Mouse (Mus musculus) embryonic facial prominence, embryonic 10.5 days (tissue): ENCODE data around the gene Plod1. TPM values are rescaled to one million over a fixed set of nuclear protein-coding genes. Genes with fewer than 3 reads are reported as not detected.
A peak's percentile ranks its signal among the peaks of the same experiment; 100 is the strongest.
"Not testable (repeated sequence)": the region's sequence is repeated elsewhere in the genome, so short reads cannot be mapped to it uniquely, and the experiment has no call there.

Experiments
- DNase-seq: peaks from one replicate; pipeline ENCODE4 v3.0.0-alpha.2; 2017; ENCODE audit warnings: low spot score
- H3K27ac ChIP-seq: fragments of 300-500 bp; sonication (generic); replicated peaks from 2 replicates; pipeline ENCODE4 v1.5.1; 2016; ENCODE audit warnings: mild to moderate bottlenecking
- H3K27me3 ChIP-seq: fragments of 300-500 bp; sonication (generic); replicated peaks from 2 replicates; pipeline ENCODE4 v1.6.1; 2016; ENCODE audit warnings: low read depth, mild to moderate bottlenecking; ENCODE audit not compliant: poor library complexity, severe bottlenecking
- H3K36me3 ChIP-seq: fragments of 300-500 bp; sonication (generic); replicated peaks from 2 replicates; pipeline ENCODE4 v1.6.1; 2016; ENCODE audit warnings: mild to moderate bottlenecking, moderate library complexity
- H3K4me1 ChIP-seq: fragments of 300-500 bp; sonication (generic); 2 replicates; pipeline ENCODE4 v1.6.1; 2016
- H3K4me3 ChIP-seq: fragments of 300-500 bp; sonication (generic); 2 replicates; pipeline ENCODE4 v1.5.1; 2016; ENCODE audit warnings: mild to moderate bottlenecking, moderate library complexity
- H3K9me3 ChIP-seq: fragments of 300-500 bp; sonication (generic); 2 replicates; pipeline ENCODE4 v1.6.1; 2016; ENCODE audit warnings: mild to moderate bottlenecking
- WGBS: fragments of 180-500 bp; shearing (Covaris S2); methylation state at CpG from one replicate; pipeline ENCODE4 v1.1.7; 2016; 5-methylcytosine and 5-hydroxymethylcytosine counted together
- polyA plus RNA-seq: library from polyadenylated mRNA; unstranded; fragments of >200 nt; fragmentation: Nextera tagmentation; extraction: Ambion mirVana; gene quantifications from 2 replicates; pipeline ENCODE4 v1.2.1, GENCODE M21; 2016

Gene Plod1
- polyA plus RNA-seq, 1 experiment from 2014 or later = 30.9 TPM

DNA sequence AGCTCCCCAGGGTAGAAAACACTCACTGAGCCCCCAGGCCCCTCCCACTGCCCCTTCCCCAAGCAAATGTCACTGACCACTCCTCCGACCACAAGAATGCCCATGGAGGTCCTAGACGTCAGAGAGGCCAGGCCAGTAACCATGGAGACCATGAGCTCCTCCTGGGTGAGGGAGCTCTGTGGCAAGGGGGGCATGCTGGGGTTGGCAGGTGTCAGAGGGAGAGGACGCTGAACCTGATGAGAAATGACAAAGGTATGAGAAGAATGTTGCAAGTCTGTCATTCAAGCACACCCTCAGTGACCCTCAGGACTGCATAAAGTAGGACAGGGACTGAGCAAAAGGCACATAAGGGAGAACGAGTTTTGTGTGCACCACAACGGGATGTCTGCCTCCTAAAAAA lies 56.7 kb downstream of the Plod1 start:
- Histone ChIP-seq H3K4me3 (no peak overlapping the region), H3K27ac (no peak overlapping the region), H3K4me1 (peaks cover 5% of the 10 kb centered on the region; the same call in 1 of the 2 replicates), H3K9me3 (no peaks in the 10 kb centered on the region), H3K27me3 (no peaks in the 10 kb centered on the region), H3K36me3 (peaks cover 99% of the 10 kb centered on the region)
- 63% methylated on average over 5 of the region's 5 CpGs for WGBS
- no peak for DNase-seq

DNA sequence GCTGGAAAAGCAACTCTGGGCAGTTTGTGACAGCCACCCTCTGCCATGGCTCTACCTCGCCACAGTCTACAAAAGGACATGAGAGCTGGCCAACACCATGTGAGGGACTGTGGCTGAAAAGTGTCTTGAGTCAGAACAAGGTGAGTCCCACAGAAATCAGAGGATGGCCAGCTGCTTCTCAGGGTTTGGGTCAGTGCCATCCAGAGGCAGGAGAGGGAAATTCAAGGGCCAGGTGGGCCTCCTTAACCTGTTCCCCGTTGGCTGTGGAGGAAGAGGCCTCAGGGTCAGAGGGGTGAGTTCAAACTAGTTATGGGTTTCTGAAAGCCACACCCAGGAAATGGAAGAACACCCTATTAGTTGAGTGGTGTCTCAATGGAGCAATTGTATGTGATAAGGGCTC lies 57.1 kb downstream of the Plod1 start:
- Histone ChIP-seq H3K4me1 (peaks cover 5% of the 10 kb centered on the region; the same call in 1 of the 2 replicates), H3K9me3 (no peaks in the 10 kb centered on the region), H3K36me3 (peaks cover 99% of the 10 kb centered on the region), H3K27ac (no peak overlapping the region), H3K27me3 (no peaks in the 10 kb centered on the region), H3K4me3 (no peak overlapping the region)
- no peak for DNase-seq
- WGBS = 79% methylated on average over 2 of the region's 2 CpGs

DNA sequence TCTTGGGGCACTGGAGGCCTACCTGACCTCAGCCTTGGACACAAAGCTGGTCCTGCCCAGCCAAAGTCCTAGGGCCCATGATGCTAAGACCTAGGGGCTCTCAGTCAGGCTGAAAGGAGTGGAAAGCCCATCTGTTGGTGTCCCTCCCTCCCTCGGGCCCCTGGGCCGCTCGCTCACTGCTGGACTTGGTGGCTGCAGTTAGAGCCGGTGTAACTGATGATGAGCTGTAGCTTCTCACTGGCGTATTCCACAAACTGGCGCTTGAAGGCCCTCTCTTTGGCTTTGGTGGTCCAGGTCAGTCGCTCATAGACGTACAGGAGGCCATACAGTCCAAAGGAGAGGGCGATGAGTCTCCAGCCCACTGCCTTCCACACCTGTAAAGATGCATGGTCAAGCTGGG lies 58.0 kb downstream of the Plod1 start:
- no peak for DNase-seq
- peaks cover 99% of the 10 kb centered on the region for H3K36me3 ChIP-seq

GRCm38 (mm10) chr4:147875852-147876575 lies 60.6 kb downstream of the Plod1 start:
- WGBS = 89% methylated on average over 4 of the region's 4 CpGs
- H3K4me1 ChIP-seq = peaks cover 5% of the 10 kb centered on the region; the same call in 1 of the 2 replicates
- H3K9me3 ChIP-seq = peaks cover 3% of the 10 kb centered on the region; the same call in 1 of the 2 replicates
- DNase-seq = no peak
- H3K27ac ChIP-seq = no peak overlapping the region
- H3K4me3 ChIP-seq = no peak overlapping the region
- H3K27me3 ChIP-seq = no peaks in the 10 kb centered on the region
- peaks cover 99% of the 10 kb centered on the region for H3K36me3 ChIP-seq

More for the DNA sequence above, 58.0 kb downstream of the Plod1 start:
- peaks cover 5% of the 10 kb centered on the region; the same call in 1 of the 2 replicates for H3K4me1 ChIP-seq
- 93% methylated on average over 9 of the region's 9 CpGs for WGBS
- no peaks in the 10 kb centered on the region for H3K9me3 ChIP-seq
- no peaks in the 10 kb centered on the region for H3K27me3 ChIP-seq
- no peak overlapping the region for H3K27ac ChIP-seq
- H3K4me3 ChIP-seq = no peak overlapping the region

DNA sequence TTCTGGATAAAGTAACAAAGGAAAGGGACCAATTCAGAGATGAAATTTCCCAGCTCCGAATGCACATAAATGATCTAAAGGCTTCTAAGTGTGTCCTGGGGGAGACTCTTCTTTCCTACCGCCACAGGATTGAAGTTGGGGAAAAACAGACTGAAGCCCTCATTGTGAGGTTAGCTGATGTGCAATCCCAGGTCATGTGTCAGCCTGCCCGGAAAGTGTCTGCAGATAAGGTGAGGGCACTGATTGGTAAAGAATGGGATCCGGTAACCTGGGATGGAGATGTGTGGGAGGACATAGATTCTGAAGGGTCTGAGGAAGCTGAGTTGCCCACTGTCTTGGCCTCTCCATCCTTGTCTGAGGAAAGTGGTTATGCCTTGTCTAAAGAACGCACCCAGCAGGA lies 67.3 kb downstream of the Plod1 start:
- peaks cover 4% of the 10 kb centered on the region; the same call in 1 of the 2 replicates for H3K9me3 ChIP-seq
- H3K27me3 ChIP-seq = no peaks in the 10 kb centered on the region
- peaks cover 67% of the 10 kb centered on the region for H3K36me3 ChIP-seq
- H3K4me1 ChIP-seq = peaks cover 27% of the 10 kb centered on the region
- H3K4me3 ChIP-seq = peak overlapping the region; percentile 91
- WGBS = 17% methylated on average over 5 of the region's 5 CpGs
- H3K27ac ChIP-seq = peak overlapping the region; percentile 84
- DNase-seq = peak; percentile 15

- WGBS = under 1% methylated on average over 30 of the region's 30 CpGs
- H3K4me3 ChIP-seq = peak within 1 kb of the TSS; percentile 91
- peak; percentile 96 for DNase-seq
- H3K36me3 ChIP-seq = peaks cover 65% of the 10 kb centered on the region
- peaks cover 27% of the 10 kb centered on the region for H3K4me1 ChIP-seq
- peak within 1 kb of the TSS; percentile 91 for H3K27ac ChIP-seq
- H3K9me3 ChIP-seq = peaks cover 4% of the 10 kb centered on the region; the same call in 1 of the 2 replicates
- H3K27me3 ChIP-seq = no peaks in the 10 kb centered on the region
Observed at GRCm38 (mm10) chr4:147868450-147869031, 68.0 kb downstream of the Plod1 start, which contains the start of the genes Miip and Fv1. TSS of gene Miip (minus strand) at chr4:147868816. TSS of gene Fv1 (plus strand) at chr4:147868979.

DNA sequence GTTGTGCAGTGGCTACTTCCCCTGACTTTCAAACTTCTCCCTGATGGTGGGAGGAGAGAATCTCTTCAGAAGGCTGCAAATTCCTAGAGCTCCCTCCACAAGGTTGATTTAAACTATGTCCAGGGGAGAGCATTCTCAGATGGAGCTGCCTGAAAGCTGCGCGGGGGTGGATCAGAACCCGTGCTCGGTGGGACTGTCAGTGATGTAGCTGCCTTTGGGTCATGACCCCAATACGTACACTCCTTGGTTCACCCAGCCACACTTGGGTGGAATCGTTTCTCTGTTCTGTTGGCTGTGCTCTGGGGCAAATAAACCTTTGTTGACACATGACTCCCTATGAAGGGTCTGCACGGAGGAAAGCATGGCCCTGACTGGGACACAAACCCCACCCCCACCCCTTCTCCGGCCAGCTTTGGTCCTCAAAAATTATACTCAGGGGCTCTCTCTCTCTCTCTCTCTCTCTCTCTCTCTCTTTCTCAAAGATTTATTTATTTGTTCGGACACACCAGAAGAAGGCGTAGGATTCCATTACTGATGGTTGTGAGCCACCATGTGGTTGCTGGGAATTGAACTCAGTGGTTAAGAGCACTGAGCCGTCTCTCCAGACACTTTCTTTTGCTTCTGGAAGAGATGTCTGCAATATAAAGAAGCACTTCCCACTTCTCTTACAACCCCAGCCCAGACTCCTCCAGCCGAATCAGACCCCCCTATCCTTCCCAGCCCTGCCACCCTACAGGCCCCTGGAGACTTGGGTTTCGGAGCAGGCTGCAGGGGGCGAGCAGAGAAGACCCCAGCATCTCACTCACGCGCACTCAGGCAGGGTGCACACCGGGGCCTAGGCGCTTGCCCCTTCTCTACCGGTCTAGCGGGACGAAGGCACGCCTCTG lies 68.8 kb downstream of the Plod1 start:
- Histone ChIP-seq H3K36me3 (peaks cover 65% of the 10 kb centered on the region), H3K4me3 (peak overlapping the region; percentile 91), H3K4me1 (peaks cover 27% of the 10 kb centered on the region), H3K27me3 (no peaks in the 10 kb centered on the region), H3K27ac (peak overlapping the region; percentile 91), H3K9me3 (peaks cover 4% of the 10 kb centered on the region; the same call in 1 of the 2 replicates)
- WGBS = 7% methylated on average over 22 of the region's 22 CpGs
- peak; percentile 15 for DNase-seq

DNA sequence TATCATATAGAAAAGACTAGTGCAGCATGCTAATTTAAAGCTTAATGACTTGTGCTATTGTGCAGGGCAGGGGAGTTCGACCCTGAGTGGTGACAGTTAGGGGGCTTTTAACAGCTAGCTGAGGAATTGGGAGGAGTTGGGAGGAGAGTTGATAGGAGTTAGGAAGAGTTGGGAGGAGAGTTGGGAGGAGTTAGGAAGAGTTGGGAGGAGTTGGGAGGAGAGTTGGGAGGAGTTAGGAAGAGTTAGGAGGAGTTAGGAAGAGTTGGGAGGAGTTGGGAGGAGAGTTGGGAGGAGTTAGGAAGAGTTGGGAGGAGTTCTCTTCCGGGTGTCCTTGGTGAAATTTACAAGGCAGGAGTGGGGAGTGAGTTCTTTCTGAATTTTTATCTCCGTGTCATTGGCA lies 69.8 kb downstream of the Plod1 start:
- peaks cover 65% of the 10 kb centered on the region for H3K36me3 ChIP-seq
- H3K4me1 ChIP-seq = peaks cover 27% of the 10 kb centered on the region
- not testable (repeated sequence) for H3K9me3 ChIP-seq, H3K4me3 ChIP-seq, H3K27ac ChIP-seq, H3K27me3 ChIP-seq, DNase-seq
- WGBS = 56% methylated on average over 3 of the region's 3 CpGs

- peaks cover 1% of the 10 kb centered on the region; the same call in 1 of the 2 replicates for H3K9me3 ChIP-seq
- no peaks in the 10 kb centered on the region for H3K27me3 ChIP-seq
- 94% methylated on average over 9 of the region's 9 CpGs for WGBS
- DNase-seq = no peak
- no peak overlapping the region for H3K27ac ChIP-seq
- peaks cover 27% of the 10 kb centered on the region for H3K4me1 ChIP-seq
- peaks cover 65% of the 10 kb centered on the region for H3K36me3 ChIP-seq
- H3K4me3 ChIP-seq = no peak overlapping the region
Observed at GRCm38 (mm10) chr4:147866056-147866455, 70.5 kb downstream of the Plod1 start.

DNA sequence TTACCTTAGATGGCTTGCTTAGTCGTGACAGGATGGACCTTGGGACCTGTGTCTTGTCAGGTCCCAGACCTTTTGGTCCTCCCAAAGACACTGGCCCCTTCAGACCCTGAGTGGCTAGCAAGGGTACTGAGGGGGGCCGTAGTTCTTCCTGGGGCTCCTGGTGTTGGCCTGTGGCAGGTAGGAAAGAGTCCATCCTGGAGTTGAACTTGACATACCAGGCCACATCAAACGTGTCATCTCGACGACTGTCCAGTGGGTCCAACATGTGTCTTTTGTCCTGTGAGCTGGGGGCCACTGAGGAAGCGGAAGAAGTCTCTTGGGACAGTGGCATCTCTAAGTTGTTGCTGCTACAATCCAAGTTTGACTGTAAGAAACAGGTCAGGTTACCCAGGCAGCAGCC lies 70.9 kb downstream of the Plod1 start:
- Histone ChIP-seq H3K4me1 (peaks cover 27% of the 10 kb centered on the region), H3K27me3 (no peaks in the 10 kb centered on the region), H3K4me3 (no peak overlapping the region), H3K36me3 (peaks cover 65% of the 10 kb centered on the region), H3K27ac (no peak overlapping the region), H3K9me3 (no peaks in the 10 kb centered on the region)
- WGBS = 89% methylated on average over 6 of the region's 6 CpGs
- no peak for DNase-seq

DNA sequence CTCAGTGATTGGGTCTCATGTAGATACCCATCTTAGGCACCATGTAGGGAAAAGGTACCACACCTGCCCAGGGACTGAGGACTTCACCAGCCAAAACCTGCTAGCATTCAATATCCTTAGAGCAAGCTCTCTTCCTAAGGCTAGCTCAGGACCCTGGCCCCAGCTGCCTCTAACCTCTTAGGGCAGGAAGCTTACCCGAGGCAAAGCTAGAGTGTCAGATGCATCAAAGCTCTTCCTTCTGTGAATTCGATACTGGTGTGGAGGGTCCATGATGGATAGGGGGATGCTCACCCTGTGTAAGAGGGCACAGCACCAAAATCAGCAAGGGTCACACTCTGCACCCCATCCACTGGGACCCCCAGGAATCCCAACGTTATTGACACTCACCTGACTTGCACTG lies 74.5 kb downstream of the Plod1 start:
- H3K36me3 ChIP-seq = peaks cover 68% of the 10 kb centered on the region
- H3K4me1 ChIP-seq = peaks cover 4% of the 10 kb centered on the region
- no peak for DNase-seq
- H3K9me3 ChIP-seq = no peaks in the 10 kb centered on the region
- H3K27me3 ChIP-seq = no peaks in the 10 kb centered on the region
- WGBS = 90% methylated on average over 3 of the region's 3 CpGs
- H3K27ac ChIP-seq = no peak overlapping the region
- no peak overlapping the region for H3K4me3 ChIP-seq
